Mouse (Mus musculus): ENCODE results near the gene Caskin1.
A peak's percentile ranks its signal among the peaks of the same experiment; 100 is the strongest.
"Not testable (repeated sequence)": the region's sequence is repeated elsewhere in the genome, so short reads cannot be mapped to it uniquely, and the experiment has no call there.

Gene Caskin1

DNA sequence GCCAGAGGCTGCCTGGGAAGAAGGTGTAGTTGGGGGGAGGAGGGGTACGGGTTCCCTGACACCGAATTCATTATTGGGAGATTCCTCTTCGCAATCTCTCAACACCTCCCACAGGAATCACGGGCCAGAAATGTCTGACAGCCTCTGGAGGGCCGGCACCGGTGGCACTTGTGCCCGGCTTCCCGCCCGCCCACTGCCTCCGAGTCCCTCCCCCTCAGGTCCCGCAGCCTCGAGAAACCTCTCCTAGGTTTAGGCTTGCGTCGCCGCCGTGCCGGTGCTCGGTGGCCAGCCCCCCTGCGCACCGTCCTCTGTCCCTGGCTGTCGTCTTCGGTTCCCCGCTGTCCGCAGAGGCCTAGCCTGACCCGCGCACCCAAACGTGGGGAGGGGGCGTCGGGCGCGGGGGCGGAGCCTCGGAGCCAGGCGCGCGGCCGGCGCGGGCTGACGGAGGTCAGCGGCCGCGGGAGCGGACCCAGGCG is at the start of gene Caskin1:
Caskin1 (plus strand) TSS at position 416 of the 476 bp plus-strand sequence.
- no peak for DNase-seq (ENCODE audit: low spot score)

DNA sequence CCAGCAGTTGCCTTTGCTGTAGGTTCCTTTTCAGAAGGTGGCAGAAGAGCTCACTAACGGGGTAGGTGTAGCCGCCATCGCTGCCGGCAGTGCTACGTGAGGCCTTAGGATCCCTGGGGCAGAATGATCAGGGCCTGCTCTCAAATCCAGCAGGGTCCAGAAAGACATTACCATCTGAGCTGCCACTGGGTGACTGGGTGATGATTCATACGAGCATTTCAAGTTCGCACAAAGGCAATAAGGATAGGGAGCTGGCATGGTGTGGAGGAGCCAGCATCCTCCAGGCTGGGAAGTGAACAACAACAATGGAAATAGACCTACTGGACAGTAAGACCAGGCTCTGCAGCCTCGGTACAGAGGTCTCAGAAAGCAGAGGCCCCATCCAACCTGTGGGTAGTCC is 48.0 kb upstream of the Caskin1 start:
- no peak for DNase-seq (ENCODE audit: low spot score)

DNA sequence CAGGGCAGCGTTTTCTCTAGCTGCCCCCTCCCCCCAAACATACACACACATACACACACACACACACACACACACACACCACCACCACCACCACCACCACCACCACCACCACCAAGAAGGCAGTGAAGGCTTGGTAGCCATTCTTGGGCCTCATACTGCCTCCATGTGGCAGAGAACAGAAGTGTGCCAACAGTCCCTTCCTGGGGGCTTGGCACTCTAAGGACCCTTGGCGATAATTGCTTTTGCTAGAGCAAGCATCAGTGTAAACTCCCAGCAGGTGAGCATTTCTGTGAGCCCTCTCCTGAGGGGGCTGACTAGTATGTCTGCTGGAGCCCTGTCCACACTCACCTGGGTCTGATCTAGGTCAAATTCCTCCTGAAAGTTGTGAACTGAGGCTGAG is 47.3 kb upstream of the Caskin1 start:
- no peak for DNase-seq (ENCODE audit: low spot score)

DNA sequence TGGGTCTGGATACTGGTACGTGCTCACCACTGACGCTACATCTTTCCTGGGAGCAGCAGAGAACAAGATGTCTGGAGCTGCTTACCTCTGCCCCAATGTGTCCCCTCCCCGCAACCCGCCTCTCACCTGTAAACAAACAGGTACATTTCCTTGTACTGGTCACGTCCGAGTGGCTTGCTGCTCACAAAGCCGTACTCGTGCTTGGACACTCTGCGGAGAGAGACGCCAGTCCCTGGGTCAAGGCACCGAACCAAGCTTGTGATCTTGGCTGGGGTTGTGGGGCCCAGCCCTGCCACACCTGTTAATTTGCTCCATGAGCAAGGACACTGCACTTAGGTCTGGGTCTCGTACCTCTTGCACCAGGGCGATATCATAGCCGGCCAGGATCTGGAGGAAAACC is 46.3 kb upstream of the Caskin1 start:
- DNase-seq (ENCODE audit: low spot score), result no peak

DNA sequence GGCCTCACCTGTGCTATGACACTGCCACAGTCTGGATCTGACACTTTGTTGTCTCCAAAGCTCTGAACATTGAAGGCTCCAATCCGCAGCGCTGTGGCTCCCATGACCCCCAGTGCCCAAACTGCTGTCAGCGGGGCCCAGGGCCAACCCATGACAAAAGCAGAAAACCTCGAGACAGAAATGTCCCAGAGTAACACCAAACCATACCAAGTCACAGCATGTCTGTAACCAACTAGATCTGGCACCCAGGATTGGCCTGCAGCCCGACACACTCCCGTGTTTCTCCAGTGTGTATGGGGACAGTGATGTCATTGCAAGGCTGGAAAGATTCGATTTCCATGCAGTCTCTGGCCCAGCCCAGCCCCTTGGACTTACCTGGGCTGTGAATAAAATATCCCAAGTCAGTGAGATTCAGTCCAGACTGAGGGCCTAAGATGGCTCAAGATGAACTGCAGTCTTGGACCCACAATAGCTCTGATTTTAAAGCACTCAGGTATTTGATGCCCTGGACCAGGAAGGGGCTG is 45.7 kb upstream of the Caskin1 start, which contains the start of gene Dnase1l2:
Dnase1l2 (minus strand) TSS at position 474 of the 524 bp plus-strand sequence.
- DNase-seq (ENCODE audit: low spot score), result no peak

DNA sequence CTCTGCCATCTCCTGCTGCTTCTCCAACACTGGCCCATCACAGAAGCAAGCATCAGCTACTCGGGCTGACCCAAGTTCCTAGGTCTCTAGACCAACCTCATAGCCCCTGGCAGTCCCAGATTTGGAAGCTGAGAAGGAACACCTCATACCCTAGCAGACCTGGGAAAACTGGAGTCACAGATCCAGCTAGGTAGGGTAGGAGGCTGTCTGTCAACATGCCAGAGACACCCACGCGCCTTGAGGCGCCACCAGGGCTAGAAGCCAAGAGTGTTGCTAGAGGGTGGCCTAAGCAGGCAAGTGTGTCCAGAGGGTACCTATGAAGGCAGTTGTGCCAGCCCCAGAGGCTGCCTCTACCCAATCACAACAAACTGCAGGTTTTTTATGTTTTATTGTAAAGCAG is 45.0 kb upstream of the Caskin1 start:
- DNase-seq (ENCODE audit: low spot score), result no peak

DNA sequence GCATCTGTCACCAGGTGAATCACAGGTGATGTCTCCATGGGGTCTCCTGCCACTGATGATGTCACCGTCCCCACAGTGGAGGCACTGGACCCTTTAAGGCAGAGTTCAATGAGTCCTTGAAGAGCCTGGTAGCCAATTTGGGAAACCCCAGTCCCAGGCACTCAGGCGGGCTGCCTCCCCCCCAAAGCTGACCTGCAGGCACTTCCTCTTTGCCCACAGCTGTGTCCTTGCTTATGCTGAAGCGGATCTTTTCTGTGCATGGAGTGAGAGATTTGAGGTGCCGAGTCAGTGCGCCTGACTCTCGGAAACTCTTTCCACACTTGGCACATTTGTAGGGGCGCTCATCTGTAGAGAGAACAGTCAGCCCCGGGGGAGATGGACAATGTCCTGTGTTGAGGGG is 41.8 kb upstream of the Caskin1 start:
- DNase-seq (ENCODE audit: low spot score), result no peak

DNA sequence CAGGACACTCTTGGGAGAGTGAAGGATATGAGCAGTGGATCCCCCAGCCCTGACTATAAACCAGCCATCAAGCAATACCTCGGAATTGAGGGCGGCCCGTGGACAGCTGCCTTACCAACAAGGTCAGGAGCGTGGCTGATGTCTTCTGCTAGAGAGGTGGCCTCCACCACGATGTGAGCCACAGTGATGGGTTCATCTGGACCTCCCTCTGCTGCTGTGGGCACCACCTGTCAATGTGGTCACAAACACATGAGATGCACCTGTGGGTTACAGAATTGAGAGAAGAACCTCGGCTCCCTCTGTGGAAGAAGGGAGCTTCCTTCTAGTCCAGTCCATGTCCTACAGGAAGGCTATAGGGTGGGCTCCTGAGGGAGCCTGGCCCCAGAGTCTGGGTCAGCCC is 38.9 kb upstream of the Caskin1 start:
- DNase-seq (ENCODE audit: low spot score), result no peak

DNA sequence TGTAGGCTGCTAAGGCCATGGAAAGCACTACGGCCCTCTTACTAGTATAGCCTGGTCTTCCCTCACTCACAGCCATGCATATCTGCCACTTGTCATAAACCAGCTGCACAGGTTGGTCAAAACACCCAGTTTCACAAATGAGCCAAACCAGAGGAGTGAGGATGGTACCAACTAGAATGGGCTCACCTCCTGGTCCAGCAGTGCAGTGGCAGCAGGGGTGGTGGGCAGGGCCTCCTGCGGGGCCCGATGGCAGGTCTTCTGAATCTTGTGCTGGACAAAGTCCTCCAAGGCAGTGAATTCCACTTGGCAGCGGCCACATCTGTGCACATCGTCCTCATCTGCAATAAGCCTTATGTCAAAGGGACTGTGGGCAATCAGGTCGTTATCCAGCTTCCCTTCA is 37.2 kb upstream of the Caskin1 start:
- no peak for DNase-seq (ENCODE audit: low spot score)

DNA sequence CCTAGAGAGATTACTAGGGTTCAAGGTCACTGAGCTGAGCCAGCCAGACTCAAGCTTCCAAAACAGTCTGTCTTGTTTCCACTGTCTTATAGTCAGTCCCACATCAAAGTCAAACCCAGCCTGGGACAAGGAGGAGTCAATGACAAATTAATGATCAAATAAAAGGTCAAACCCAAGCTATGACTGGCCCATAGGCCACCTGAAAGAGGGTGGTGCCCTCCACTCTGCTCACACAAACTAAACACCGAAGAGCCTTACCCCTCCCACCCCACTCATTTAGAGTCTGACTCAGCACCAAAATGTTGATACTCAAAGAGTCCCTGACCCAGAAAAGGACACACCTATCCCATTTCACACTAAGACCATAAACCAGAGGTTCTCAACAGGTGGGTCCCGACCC is 35.0 kb upstream of the Caskin1 start:
- DNase-seq (ENCODE audit: low spot score), result peak; percentile 32

DNA sequence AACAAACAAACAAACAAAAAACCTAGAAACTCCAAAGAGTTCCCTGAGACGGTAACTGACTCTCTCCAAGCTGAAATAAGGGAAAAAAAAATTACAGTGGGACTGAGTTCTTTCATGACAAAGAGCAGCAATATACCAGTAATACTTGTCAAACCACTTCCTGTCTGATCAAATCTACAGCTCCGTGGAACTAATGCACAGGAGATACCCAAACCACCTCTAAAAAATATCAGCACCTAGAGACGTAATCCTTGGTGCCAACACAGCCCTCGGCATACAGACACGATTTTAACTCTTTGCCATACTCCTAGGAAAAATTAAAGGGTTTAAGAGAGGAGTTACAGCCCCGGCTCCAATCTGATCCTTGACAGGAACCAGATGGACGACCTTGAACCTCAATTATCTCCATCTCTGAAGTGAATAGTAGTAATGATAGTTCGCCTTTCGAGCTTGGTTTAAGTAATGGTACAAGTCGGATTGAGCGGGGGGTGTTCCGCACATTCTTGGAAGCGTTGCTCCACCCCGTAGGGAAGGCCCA is 34.1 kb upstream of the Caskin1 start:
- no peak for DNase-seq (ENCODE audit: low spot score)

DNA sequence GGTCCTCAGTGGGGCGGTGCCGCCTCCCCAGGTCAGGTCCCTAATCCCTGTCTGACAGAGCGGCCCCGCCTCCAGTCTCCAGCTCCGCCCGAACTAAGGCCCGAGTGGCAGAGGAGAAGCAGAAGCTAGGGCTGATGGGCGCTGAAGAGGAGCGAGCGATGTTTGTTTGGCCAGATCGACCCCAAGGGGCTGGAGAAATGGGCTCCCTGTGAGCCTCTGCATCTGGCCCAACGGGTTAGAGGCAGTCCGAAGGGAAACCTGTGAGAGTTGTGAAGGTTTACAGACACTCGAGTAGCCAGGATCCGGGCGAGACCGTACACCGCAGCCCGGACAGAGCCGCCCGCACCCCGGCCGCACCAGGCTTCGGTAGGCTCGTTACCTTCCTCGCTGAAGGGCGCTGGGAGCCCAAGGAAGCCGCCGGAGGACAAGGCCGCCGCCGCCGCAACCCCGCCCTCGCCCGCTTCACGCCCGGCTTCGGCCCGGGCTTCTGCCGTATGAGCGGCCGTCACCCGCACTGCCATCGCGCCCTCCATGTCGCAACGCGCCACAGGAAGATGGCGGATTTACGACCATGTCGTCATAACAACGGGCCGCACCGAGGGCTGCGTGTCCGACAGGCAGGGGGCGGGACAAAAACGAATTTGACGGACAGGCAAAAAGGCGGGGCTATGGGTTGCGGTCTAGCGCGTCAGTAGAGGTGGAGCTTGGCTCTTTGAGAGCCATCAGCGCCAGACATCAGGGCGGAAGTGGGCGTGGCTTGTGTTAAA is 33.5 kb upstream of the Caskin1 start:
- DNase-seq (ENCODE audit: low spot score), result peak; percentile 97

DNA sequence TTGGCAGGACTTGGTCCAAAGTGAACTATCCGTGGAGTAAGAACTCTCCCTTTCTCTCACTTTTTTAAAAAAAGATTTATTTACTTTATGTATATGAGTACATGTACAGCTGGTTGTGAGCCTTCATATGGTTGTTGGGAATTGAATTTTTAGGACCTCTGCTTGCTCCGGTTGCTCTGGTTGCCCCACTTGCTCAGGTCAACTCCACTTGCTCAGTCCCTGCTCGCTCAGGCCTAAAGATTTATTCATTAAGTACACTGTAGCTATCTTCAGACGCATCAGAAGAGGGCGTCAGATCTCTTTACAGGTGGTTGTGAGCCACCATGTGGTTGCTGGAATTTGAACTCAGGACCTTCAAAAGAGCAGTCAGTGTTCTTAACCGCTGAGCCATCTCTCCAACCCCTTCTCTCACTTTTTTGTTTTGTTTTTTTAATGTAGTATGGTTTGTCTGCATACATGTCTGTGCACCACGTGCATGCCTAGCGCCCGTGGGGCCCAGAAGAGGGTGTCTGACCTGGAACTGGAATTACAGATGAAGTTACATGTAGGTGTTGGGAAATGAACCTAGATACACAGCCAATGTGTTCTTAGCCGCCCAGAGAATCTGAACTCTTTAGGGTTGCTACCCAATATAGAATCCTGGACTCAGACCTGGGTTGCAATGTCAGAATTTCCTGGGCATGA is 32.7 kb upstream of the Caskin1 start:
- not testable (repeated sequence) for DNase-seq (ENCODE audit: low spot score)

DNA sequence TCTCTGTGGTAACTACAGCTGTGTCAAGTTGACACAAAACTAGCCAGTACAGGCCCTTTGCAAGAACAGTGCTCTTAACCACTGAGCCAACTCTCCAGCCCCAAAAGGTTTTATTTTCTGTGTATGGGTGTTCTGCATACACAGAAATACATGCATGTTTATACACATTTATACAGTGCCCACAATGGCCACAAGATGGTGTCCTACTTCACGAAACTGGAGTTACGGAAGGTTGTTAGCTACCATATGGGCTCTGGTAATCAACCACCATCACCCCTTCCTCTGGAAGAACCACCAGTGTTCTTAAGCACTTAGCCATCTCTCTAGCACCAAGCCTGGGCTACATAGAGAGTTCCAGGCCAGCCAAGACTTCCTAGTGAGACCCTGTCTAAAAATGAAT is 26.8 kb upstream of the Caskin1 start:
- no peak for DNase-seq (ENCODE audit: low spot score)

DNA sequence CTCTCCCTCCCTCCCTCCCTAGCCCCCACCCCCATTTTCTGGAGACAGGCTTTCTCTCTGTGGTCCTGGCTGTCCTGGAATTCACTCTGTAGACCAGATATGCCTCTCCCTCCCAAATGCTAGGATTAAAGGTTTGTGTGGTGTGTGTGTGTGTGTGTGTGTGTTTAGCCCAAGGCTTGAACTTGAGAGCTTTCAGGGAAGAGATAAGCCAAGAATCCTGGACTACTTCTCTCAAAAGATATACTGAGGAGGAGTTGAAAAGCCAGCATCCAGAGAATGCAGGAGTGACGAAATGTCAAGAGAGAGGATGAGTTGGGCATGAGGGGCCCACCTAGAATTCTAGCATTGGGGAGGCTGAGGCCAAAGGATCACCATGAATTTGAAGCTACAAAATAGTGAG is 25.5 kb upstream of the Caskin1 start:
- DNase-seq (ENCODE audit: low spot score), result no peak

DNA sequence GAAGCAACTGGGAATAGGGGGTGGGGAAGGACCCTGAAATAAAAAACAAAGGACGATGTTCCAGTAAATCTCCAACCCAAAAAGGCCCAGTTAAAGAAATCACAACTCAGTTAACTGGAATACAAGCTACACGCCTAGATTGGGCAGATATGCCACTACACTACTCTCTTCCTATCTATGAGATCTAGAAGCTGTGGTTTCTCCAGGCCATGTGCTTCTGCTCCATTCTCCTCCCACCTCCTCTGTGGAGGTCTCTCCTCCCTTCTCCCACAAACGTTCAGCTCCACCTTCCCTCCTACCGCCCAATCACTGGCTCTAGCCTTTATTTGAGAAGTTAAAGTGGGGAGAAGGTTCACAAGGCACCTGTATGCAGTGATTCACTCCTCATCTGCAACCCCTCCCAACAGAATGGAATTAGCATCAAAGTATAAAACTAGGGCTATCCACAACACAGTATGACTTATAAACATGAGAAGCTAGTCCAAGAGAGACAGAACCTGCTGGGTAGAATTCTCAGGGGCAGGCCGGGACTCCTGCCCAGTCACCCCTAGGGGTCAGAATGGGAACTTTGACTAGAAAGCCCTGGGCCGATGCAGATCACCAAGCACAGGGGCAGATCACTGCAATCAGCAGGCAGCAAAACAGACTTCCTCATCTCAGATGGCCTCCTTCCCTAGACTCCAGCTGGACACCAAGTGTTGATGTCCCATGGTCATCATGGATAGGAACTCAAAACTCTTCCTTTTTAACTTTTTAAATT is 24.8 kb upstream of the Caskin1 start:
- no peak for DNase-seq (ENCODE audit: low spot score)

DNA sequence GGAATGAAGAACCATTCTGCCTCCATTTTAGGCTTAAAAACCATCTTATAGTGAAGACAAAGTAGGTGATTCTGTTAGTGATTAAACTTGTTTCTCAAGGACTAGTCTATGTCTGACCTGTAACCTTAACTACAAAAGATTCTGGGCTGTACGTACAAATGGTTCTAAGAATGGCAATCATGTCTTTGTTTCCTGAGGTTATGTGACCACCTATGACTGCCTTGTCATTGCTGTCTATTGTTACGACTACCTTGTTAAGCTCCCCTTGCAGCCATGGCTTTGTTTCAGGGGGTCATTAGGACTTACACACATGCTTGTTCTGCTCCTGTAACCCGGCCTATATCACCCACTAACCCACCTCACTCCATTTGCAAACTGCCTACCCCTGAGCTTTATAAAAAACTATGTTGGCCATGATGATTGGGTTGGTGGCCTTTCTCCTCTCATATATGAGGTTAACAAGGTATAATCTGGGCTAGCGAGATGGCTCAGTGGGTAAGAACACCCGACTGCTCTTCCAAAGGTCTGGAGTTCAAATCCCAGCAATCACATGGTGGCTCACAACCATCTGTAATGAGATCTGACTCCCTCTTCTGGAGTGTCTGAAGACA is 19.7 kb upstream of the Caskin1 start:
- no peak for DNase-seq (ENCODE audit: low spot score)

DNA sequence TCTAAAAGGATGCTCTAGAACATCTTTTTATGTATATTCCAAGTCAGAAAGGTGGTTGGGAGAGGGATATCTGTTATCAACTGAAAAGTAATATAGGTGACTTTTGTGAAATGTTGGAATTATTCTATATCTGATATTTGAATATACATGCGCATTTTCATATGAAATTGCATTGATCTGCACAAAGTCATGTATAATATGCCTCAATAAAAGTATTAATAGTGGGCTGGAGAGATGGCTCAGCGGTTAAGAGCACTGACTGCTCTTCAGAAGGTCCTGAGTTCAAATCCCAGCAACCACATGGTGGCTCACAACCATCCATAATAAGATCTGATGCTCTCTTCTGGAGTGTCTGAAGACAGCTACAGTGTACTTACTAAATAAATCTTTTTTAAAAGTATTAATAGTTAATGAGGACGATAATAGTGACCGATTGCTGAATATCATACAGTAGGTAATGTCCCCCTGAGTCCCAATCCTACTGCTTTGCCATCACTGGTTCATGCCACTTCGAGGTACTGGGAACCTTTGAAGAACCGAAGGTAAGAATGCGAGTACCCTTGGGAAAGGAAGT is 19.0 kb upstream of the Caskin1 start:
- DNase-seq (ENCODE audit: low spot score), result no peak

DNA sequence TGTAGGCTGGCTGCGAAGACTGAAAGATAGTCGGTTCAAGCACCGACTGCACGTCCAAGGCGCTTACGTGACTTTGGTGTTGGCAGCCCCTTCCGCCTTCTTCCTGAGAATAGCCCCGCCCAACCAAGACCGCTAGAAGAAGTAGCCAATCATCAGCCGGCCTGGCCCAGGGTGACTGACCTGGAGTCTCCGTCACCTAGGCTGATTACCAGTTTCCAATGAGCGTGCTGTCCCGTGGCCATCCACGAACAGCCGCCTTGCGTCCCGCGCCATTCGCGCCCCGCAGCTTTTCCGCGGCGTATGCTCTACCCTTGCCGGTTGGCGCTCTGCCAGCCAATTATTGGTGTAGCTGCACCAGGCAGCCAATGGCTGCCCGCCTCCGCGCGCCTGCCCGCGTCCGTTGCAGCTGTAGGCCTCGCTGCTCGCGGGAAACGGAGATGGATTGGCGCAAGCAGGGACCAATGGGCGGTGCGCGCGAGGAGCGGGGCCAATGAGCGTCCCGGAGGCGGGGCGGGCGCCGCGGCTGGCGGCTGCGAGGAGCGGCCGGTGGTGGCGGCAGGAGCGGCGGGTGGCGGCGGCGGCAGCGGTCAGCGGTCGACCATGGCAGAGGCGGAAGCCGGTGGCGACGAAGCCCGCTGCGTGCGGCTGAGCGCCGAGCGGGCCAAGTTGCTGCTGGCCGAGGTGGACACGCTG is 18.3 kb upstream of the Caskin1 start, which contains the start of the genes E4f1 and Pgp:
E4f1 (minus strand) TSS at position 404 of the 693 bp plus-strand sequence.
Pgp (plus strand) TSS at position 483 of the 693 bp plus-strand sequence.
- peak; percentile 99 for DNase-seq (ENCODE audit: low spot score)

DNA sequence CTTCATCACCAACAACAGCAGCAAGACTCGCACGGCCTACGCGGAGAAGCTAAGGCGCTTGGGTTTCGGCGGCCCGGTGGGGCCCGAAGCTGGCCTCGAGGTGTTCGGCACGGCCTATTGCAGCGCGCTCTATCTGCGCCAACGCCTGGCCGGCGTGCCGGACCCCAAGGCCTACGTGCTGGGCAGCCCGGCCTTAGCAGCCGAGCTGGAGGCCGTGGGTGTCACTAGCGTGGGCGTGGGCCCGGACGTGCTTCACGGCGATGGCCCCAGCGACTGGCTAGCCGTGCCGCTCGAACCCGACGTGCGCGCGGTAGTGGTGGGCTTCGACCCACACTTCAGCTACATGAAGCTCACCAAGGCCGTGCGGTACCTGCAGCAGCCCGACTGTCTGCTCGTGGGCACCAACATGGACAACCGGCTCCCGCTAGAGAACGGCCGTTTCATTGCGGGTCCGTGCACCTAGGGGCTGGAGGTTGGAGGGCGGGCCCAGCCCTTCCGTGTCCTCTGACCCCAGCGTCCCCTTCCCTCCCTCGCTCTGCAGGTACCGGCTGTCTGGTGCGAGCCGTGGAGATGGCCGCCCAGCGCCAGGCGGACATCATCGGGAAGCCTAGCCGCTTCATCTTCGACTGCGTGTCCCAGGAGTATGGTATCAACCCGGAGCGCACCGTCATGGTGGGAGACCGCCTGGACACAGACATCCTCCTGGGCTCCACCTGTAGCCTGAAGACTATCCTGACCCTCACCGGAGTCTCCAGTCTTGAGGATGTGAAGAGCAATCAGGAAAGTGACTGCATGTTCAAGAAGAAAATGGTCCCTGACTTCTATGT is 17.5 kb upstream of the Caskin1 start:
- peak; percentile 34 for DNase-seq (ENCODE audit: low spot score)

All from spleen, adult 12 weeks (tissue).